ENCODE assay signal across 10 mouse cellular contexts in genomic region chr8:70223341-70223740, GRCm38 (mm10). TPM values are rescaled to one million over a fixed set of nuclear protein-coding genes. Genes with fewer than 3 reads are reported as not detected.
DNase-seq lines count a peak whose midpoint lies in the region; ATAC-seq and TF ChIP-seq lines count a peak whose summit lies in the region.
"Had no signal": no experiment of that assay in that cellular context is flagged by ENCODE, and none has a peak within 500 bp of the region (broad histone marks: within the 10 kb centered on the region; RNA-seq: fewer than 3 reads in every experiment).

No protein-coding gene starts in this region.

- no peak overlapping the region for H3K4me3 ChIP-seq in left cerebral cortex, adult 2 months
- no peak overlapping the region for H3K4me3 ChIP-seq in lung, embryonic 15.5 days
- H3K4me3 ChIP-seq: embryonic facial prominence, embryonic 13.5 days; limb, embryonic 12.5 days had no signal

- DNase-seq in CD4-positive, CD25-positive, alpha-beta regulatory T cell, adult 2 months (ENCODE audit: low read depth, low spot score), result peak; percentile 27
- no peak for DNase-seq in left cerebral cortex, adult 2 months (ENCODE audit: extremely low spot score in 1 of 2, low spot score in 2 of 2)
- no peak for DNase-seq in left cerebral cortex, postnatal 25 days (ENCODE audit: low spot score in 2 of 2)
- peak; percentile 46 for DNase-seq in adrenal gland, postnatal 25 days
- peak; percentile 50 for DNase-seq in gastrocnemius, postnatal 25 days
- DNase-seq in spleen, postnatal 14 days (ENCODE audit: low spot score in 2 of 2), result no peak

- WGBS in lung, embryonic 15.5 days, result 40% methylated on average over 6 of the region's 6 CpGs

- H3K27ac ChIP-seq in left cerebral cortex, adult 2 months, result no peak overlapping the region
- no peak overlapping the region for H3K27ac ChIP-seq in lung, embryonic 15.5 days
- H3K27ac ChIP-seq: embryonic facial prominence, embryonic 13.5 days; limb, embryonic 12.5 days had no signal

- no peak overlapping the region for H3K4me2 ChIP-seq in lung, embryonic 15.5 days
- H3K4me2 ChIP-seq: embryonic facial prominence, embryonic 13.5 days; limb, embryonic 12.5 days had no signal

- no peaks in the 10 kb centered on the region for H3K4me1 ChIP-seq in lung, embryonic 15.5 days
- H3K4me1 ChIP-seq: embryonic facial prominence, embryonic 13.5 days had no signal

- H3K9ac ChIP-seq in lung, embryonic 15.5 days, result no peak overlapping the region
- H3K9ac ChIP-seq: embryonic facial prominence, embryonic 13.5 days; limb, embryonic 12.5 days had no signal

- intact Hi-C loops in left cerebral cortex, adult 2 months (cut with DNase I), result loop anchor here (1.0 kb wide), 1 partner anchor 23 kb away; no protein-coding TSS in a partner anchor
- intact Hi-C loops in left cerebral cortex, postnatal 25 days (cut with DNase I), result loop anchor here (5.0 kb wide), 1 partner anchor 46 kb away; no protein-coding TSS in a partner anchor

- ATAC-seq in CD4-positive, CD25-positive, alpha-beta regulatory T cell, adult 4 months, result no peak
- ATAC-seq in lung, embryonic 15.5 days (ENCODE audit: borderline replicate concordance, extremely low read depth, low FRiP score, low TSS enrichment), result 0 out of 2 replicates have a peak, but pooled peaks have one; percentile 21

- H3K27me3 ChIP-seq in lung, embryonic 15.5 days, result no peaks in the 10 kb centered on the region

- peaks cover 13% of the 10 kb centered on the region; the same call in 1 of the 2 replicates for H3K36me3 ChIP-seq in lung, embryonic 15.5 days

- no peaks in the 10 kb centered on the region for H3K9me3 ChIP-seq in lung, embryonic 15.5 days
- H3K9me3 ChIP-seq: embryonic facial prominence, embryonic 13.5 days; limb, embryonic 12.5 days had no signal

- TF ChIP-seq CTCF in left cerebral cortex, adult 2 months (IDR thresholded peaks at IDR 0.05), result peak; percentile 69

RNA-seq across cellular contexts. Expression of gene Sugp2, which starts 10.7 kb away (rescaled TPM):
- 10 to 100 TPM; 19.9 to 35.1 TPM for polyA plus RNA-seq in CD4-positive, CD25-positive, alpha-beta regulatory T cell, adult 4 months (2017; shearing (Covaris generic))
- total RNA-seq in left cerebral cortex, adult 2 months (2021), result 100 to 1,000 TPM; 116 to 117 TPM
- 100 to 1,000 TPM; 118 to 122 TPM for total RNA-seq in left cerebral cortex, postnatal 25 days (2021)
- 45.2 and 50.7 TPM in 2 replicates for total RNA-seq in adrenal gland, postnatal 25 days (2021)
- 10 to 100 TPM; 43.1 to 45.0 TPM for total RNA-seq in gastrocnemius, postnatal 25 days (2021)
- polyA plus RNA-seq in lung, embryonic 15.5 days (2015; fragmentation: Nextera tagmentation; extraction: Ambion mirVana), result 26.7 and 27.7 TPM in 2 replicates

RNA-seq across cellular contexts. Expression of gene Armc6, which starts 10.9 kb away (rescaled TPM):
- polyA plus RNA-seq in CD4-positive, CD25-positive, alpha-beta regulatory T cell, adult 4 months (2017; shearing (Covaris generic)), result 10 to 100 TPM in 1 of 2 experiments, 1 to 10 TPM in 1; 8.9 to 13.9 TPM
- 10 to 100 TPM; 40.8 to 43.1 TPM for total RNA-seq in left cerebral cortex, adult 2 months (2021)
- 10 to 100 TPM; 41.7 to 46.3 TPM for total RNA-seq in left cerebral cortex, postnatal 25 days (2021)
- 11.3 and 20.8 TPM in 2 replicates for total RNA-seq in adrenal gland, postnatal 25 days (2021)
- 1 to 10 TPM; 7.6 to 8.2 TPM for total RNA-seq in gastrocnemius, postnatal 25 days (2021)
- polyA plus RNA-seq in lung, embryonic 15.5 days (2015; fragmentation: Nextera tagmentation; extraction: Ambion mirVana), result 24.2 and 30.1 TPM in 2 replicates

RNA-seq across cellular contexts. Expression of gene Slc25a42, which starts 11.2 kb away (rescaled TPM):
- 1 to 10 TPM; 6.2 to 9.7 TPM for polyA plus RNA-seq in CD4-positive, CD25-positive, alpha-beta regulatory T cell, adult 4 months (2017; shearing (Covaris generic))
- 10 to 100 TPM; 39.0 to 45.4 TPM for total RNA-seq in left cerebral cortex, adult 2 months (2021)
- total RNA-seq in left cerebral cortex, postnatal 25 days (2021), result 10 to 100 TPM; 33.5 to 36.5 TPM
- 57.7 and 65.6 TPM in 2 replicates for total RNA-seq in adrenal gland, postnatal 25 days (2021)
- 10 to 100 TPM; 30.0 to 39.2 TPM for total RNA-seq in gastrocnemius, postnatal 25 days (2021)
- 3.9 and 4.4 TPM in 2 replicates for polyA plus RNA-seq in lung, embryonic 15.5 days (2015; fragmentation: Nextera tagmentation; extraction: Ambion mirVana)

RNA-seq across cellular contexts. Expression of gene Tmem161a, which starts 51.2 kb away (rescaled TPM):
- polyA plus RNA-seq in CD4-positive, CD25-positive, alpha-beta regulatory T cell, adult 4 months (2017; shearing (Covaris generic)), result 10 to 100 TPM; 25.3 to 54.7 TPM
- 10 to 100 TPM; 46.1 to 52.1 TPM for total RNA-seq in left cerebral cortex, adult 2 months (2021)
- 10 to 100 TPM; 44.1 to 50.8 TPM for total RNA-seq in left cerebral cortex, postnatal 25 days (2021)
- total RNA-seq in adrenal gland, postnatal 25 days (2021), result 55.6 and 76.6 TPM in 2 replicates
- total RNA-seq in gastrocnemius, postnatal 25 days (2021), result 10 to 100 TPM; 68.1 to 72.3 TPM
- polyA plus RNA-seq in lung, embryonic 15.5 days (2015; fragmentation: Nextera tagmentation; extraction: Ambion mirVana), result 69.7 TPM in 2 replicates

RNA-seq across cellular contexts. Expression of gene Homer3, which starts 59.3 kb away (rescaled TPM):
- 1 to 10 TPM in 1 of 2 experiments, under 1 TPM in 1; 0.62 to 1.6 TPM for polyA plus RNA-seq in CD4-positive, CD25-positive, alpha-beta regulatory T cell, adult 4 months (2017; shearing (Covaris generic))
- total RNA-seq in left cerebral cortex, adult 2 months (2021), result 1 to 10 TPM; 6.9 to 7.3 TPM
- total RNA-seq in left cerebral cortex, postnatal 25 days (2021), result 1 to 10 TPM; 6.5 to 9.2 TPM
- 20.2 and 23.0 TPM in 2 replicates for total RNA-seq in adrenal gland, postnatal 25 days (2021)
- total RNA-seq in gastrocnemius, postnatal 25 days (2021), result 1 to 10 TPM; 3.0 to 4.7 TPM
- polyA plus RNA-seq in lung, embryonic 15.5 days (2015; fragmentation: Nextera tagmentation; extraction: Ambion mirVana), result 70.4 and 73.0 TPM in 2 replicates

Comparison
In these comparisons a context has a peak if more than half of its experiments do, and no peak if none do; other contexts are left out.
1. DNase-seq: peak in CD4-positive, CD25-positive, alpha-beta regulatory T cell, adult 2 months (single experiment), adrenal gland, postnatal 25 days (single experiment) and gastrocnemius, postnatal 25 days (single experiment); none in left cerebral cortex, adult 2 months (0 of 2), left cerebral cortex, postnatal 25 days (0 of 2) and spleen, postnatal 14 days (0 of 2).